Mouse (Mus musculus) midbrain, embryonic 14.5 days (tissue): ENCODE results near the gene Scn2a. TPM values are rescaled to one million over a fixed set of nuclear protein-coding genes. Genes with fewer than 3 reads are reported as not detected.

ENCODE experiments used
- ATAC-seq: fragments of 200-750 bp; cut with Nextera tagmentation; 2 replicates; pipeline ENCODE4 v1.8.0; 2017; ENCODE audit warnings: moderate number of reproducible peaks, moderate library complexity; ENCODE audit not compliant: low FRiP score, low TSS enrichment
- DNase-seq: peaks from one replicate; pipeline ENCODE4 v3.0.0-alpha.2; 2015
- H3K27ac ChIP-seq: fragments of 300-500 bp; sonication (generic); replicated peaks from 2 replicates; pipeline ENCODE4 v1.5.1; 2014; ENCODE audit warnings: mild to moderate bottlenecking, low read depth, low read length, moderate library complexity
- H3K27me3 ChIP-seq: fragments of 300-500 bp; sonication (generic); 2 replicates; pipeline ENCODE4 v1.6.1; 2014; ENCODE audit warnings: low read length, control low read depth, mixed read lengths; ENCODE audit not compliant: control insufficient read depth, insufficient read depth
- H3K36me3 ChIP-seq: fragments of 300-500 bp; sonication (generic); 2 replicates; pipeline ENCODE4 v1.6.1; 2014; ENCODE audit warnings: low read length, control low read depth; ENCODE audit not compliant: control insufficient read depth, insufficient read depth
- H3K4me1 ChIP-seq: fragments of 300-500 bp; sonication (generic); 2 replicates; pipeline ENCODE4 v1.6.1; 2014; ENCODE audit warnings: mild to moderate bottlenecking, antibody characterized with exemption, low read length, control low read depth; ENCODE audit not compliant: control insufficient read depth, insufficient read depth
- H3K4me2 ChIP-seq: fragments of 300-500 bp; sonication (generic); 2 replicates; pipeline ENCODE4 v1.6.1; 2014; ENCODE audit warnings: mild to moderate bottlenecking, low read length, moderate library complexity
- H3K4me3 ChIP-seq: fragments of 300-500 bp; sonication (generic); replicated peaks from 2 replicates; pipeline ENCODE4 v1.5.1; 2014; ENCODE audit warnings: low read depth, low read length
- H3K9ac ChIP-seq: fragments of 300-500 bp; sonication (generic); replicated peaks from 2 replicates; pipeline ENCODE4 v1.6.1; 2014; ENCODE audit warnings: mild to moderate bottlenecking, low read length, moderate library complexity
- H3K9me3 ChIP-seq: fragments of 300-500 bp; sonication (generic); 2 replicates; pipeline ENCODE4 v1.6.1; 2016; ENCODE audit warnings: low read length, control low read depth, mixed read lengths; ENCODE audit not compliant: control insufficient read depth
- WGBS: fragments of 180-500 bp; shearing (Covaris S2); extraction: QIAGEN DNeasy Blood & Tissue Kit; methylation state at CpG from one replicate; pipeline ENCODE4 v1.1.7; 2014; 5-methylcytosine and 5-hydroxymethylcytosine counted together
- polyA plus RNA-seq: library from polyadenylated mRNA; unstranded; fragments of >200 nt; fragmentation: Nextera tagmentation; extraction: Ambion mirVana; gene quantifications from 2 replicates; pipeline ENCODE4 v1.2.1, GENCODE M21; 2014

The Scn2a gene
- polyA plus RNA-seq, 1 experiment from 2014 or later: 47.4 TPM

- ATAC-seq (no peak), DNase-seq (no peak)
- Histone ChIP-seq H3K4me3 (no peak overlapping the region), H3K27me3 (no peaks in the 10 kb centered on the region), H3K9me3 (no peaks in the 10 kb centered on the region), H3K4me2 (no peak overlapping the region), H3K4me1 (no peaks in the 10 kb centered on the region), H3K27ac (no peak overlapping the region), H3K36me3 (no peaks in the 10 kb centered on the region), H3K9ac (no peak overlapping the region)
- 75% methylated on average over 8 of the region's 8 CpGs for WGBS
Observed at GRCm38 (mm10) chr2:65658430-65658829, 37.9 kb downstream of the Scn2a start.

DNA sequence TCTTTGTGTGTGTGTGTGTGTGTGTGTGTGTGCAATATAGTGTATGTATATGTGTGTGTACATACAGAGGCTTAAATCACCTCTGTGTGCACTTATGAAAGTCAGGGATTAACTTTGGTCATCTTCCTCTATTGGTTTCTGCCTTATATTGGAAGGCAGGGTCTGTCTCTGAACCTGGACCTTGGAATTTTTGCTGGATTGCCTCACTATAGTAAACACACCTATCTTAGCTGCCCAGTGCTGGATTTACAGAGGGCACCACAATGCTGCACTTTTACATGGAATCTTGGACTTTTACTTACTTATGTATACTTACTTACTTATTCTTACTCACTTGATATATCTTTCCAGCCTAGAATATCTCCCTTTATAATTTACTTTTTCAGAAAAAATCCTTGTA is 43.3 kb downstream of the Scn2a start:
- H3K9ac ChIP-seq: no peak overlapping the region
- no peak for DNase-seq
- no peaks in the 10 kb centered on the region for H3K27me3 ChIP-seq
- no peak overlapping the region for H3K4me2 ChIP-seq
- no peak overlapping the region for H3K27ac ChIP-seq
- no peaks in the 10 kb centered on the region for H3K36me3 ChIP-seq
- no peaks in the 10 kb centered on the region for H3K9me3 ChIP-seq
- no peaks in the 10 kb centered on the region for H3K4me1 ChIP-seq
- no peak overlapping the region for H3K4me3 ChIP-seq
- ATAC-seq: no peak

DNA sequence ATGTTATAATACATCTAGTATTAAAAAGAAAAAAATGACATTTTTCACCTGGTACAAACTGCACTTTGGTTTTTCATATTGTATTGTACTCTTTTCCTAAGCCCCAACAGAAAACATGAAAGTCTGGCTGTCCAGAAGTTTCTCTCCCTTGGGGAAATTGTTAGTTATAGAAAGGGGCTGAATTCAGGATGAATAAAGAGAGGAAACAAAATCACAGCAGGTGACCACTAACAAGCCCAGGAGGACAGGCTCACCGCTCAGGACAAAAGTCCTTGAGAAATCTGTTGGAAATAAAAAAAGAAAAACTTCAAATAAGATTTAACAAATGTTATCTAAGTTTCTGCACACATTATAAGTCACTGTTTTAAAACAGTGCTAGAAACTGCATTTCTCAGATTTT is 43.9 kb downstream of the Scn2a start:
- no peak overlapping the region for H3K27ac ChIP-seq
- no peak for ATAC-seq
- WGBS: 13% methylated on average over 1 of the region's 1 CpGs
- H3K36me3 ChIP-seq: no peaks in the 10 kb centered on the region
- H3K4me1 ChIP-seq: no peaks in the 10 kb centered on the region
- no peak overlapping the region for H3K4me2 ChIP-seq
- no peaks in the 10 kb centered on the region for H3K27me3 ChIP-seq
- no peaks in the 10 kb centered on the region for H3K9me3 ChIP-seq
- no peak for DNase-seq
- H3K4me3 ChIP-seq: no peak overlapping the region
- no peak overlapping the region for H3K9ac ChIP-seq

DNA sequence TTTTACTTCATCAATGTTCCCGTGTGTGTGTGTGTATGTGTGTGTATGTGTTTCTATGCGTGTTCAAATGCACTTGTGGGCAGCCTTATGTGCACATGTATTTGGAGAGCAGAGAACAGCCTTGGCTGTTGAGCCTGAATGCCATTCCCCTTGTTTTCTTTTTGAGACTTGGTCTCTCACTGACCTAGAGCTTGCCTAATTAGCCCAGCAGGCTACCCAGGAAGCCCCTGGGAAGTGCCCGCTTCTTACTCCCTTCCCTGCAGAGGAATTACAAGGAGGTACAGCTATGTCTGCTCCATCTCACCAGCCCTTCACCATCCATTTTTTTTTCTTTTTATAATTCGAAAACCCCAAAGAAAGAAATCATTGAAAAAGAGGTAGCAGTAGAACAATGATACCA is 44.6 kb downstream of the Scn2a start:
- H3K9me3 ChIP-seq: no peaks in the 10 kb centered on the region
- no peaks in the 10 kb centered on the region for H3K36me3 ChIP-seq
- H3K4me2 ChIP-seq: no peak overlapping the region
- H3K27ac ChIP-seq: no peak overlapping the region
- H3K9ac ChIP-seq: no peak overlapping the region
- peaks cover 3% of the 10 kb centered on the region for H3K4me1 ChIP-seq
- H3K4me3 ChIP-seq: no peak overlapping the region
- whole genome bisulfite sequencing: 25% methylated on average over 4 of the region's 4 CpGs
- ATAC-seq (no peak), DNase-seq (no peak)
- H3K27me3 ChIP-seq: no peaks in the 10 kb centered on the region

DNA sequence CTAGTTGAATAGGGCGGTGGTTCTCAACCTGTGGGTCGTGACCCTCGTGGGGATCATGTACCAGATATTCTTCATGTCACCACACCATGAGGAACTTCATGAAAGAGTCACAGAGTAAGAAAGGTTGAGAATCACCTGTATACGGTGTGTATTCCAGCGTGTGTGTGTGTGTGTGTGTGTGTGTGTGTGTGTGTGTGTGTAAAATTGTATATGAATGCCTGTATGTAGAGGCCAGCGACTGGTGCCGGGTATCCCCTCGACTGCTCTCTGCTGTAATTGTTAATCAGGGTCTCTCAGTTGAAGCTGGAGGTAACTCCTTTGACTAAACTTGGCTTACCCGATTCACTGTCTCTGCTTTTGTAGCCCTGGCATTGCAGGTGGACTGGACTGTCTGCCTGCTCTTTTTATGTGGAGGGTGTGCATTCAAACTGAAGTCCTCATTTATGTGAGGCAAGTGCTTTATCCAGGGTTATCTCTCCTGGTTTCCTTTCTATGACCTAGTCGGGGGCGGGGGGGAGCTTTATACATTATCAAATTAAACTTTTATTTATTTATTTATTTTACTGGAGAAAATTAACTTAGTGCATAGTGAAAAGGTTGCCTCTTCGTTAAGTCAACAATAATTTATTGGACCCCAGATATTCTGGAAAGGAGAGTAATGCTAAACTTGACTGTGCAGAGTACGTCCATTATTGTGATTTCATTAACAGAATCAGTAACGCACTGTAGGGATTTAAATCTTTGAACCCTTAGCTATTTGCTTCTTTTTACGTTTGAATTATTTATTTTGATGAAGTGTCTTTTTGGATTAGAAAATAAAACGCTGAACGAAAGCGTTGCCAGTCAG is 47.2 kb downstream of the Scn2a start:
- Histone ChIP-seq H3K27ac (0 out of 2 replicates have a peak overlapping the region, but pooled peaks have one; percentile 38), H3K27me3 (no peaks in the 10 kb centered on the region), H3K36me3 (no peaks in the 10 kb centered on the region), H3K9ac (no peak overlapping the region; the same call in 1 of the 2 replicates), H3K4me3 (peak overlapping the region; percentile 46), H3K9me3 (no peaks in the 10 kb centered on the region), H3K4me2 (peak overlapping the region; percentile 67), H3K4me1 (peaks cover 9% of the 10 kb centered on the region)
- WGBS: 53% methylated on average over 18 of the region's 18 CpGs
- DNase-seq: peak; percentile 19
- ATAC-seq: peak; percentile 47

DNA sequence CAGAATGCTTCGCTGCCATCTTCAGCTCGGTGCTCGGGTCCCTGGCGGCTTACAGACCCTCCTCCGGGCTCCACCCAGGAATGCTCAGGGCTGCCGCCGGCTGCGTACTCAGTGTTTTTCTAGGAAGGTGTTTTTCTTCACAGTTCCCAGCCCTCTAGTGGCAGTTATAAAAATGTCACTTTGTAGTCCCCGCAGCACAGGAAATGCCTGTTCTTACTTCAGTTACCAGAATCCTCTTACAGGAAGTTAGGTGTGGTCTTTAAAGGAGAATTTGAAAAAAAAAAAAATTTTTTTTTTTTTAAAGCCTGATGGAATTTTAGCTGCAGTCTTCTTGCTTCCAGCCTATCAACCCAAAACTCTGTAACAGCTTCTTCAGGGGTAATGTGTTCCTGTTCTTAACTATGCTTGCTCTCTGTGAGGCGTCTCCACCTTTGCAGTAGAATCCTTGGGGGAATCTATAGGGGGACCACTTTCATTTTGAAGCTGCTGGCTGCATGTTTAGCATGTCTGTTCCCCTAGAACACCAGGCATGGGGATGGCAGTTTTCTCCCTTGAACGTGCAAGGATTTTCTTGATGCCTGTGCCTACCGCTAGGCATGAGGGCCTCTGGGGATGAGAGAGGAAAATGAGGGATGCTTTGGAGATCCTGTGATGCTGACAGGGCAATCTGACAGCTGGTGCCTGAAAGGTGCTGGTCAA is 48.0 kb downstream of the Scn2a start:
- no peaks in the 10 kb centered on the region for H3K36me3 ChIP-seq
- peak overlapping the region; percentile 46 for H3K4me3 ChIP-seq
- H3K9me3 ChIP-seq: no peaks in the 10 kb centered on the region
- no peaks in the 10 kb centered on the region for H3K27me3 ChIP-seq
- H3K27ac ChIP-seq: peak overlapping the region; percentile 80
- peak overlapping the region; percentile 67 for H3K9ac ChIP-seq
- H3K4me1 ChIP-seq: peaks cover 9% of the 10 kb centered on the region
- DNase-seq (peak; percentile 96), ATAC-seq (peak; percentile 96)
- H3K4me2 ChIP-seq: peak overlapping the region; percentile 67
- WGBS: 10% methylated on average over 12 of the region's 12 CpGs

GRCm38 (mm10) chr2:65669561-65669960 is 49.0 kb downstream of the Scn2a start:
- H3K36me3 ChIP-seq: no peaks in the 10 kb centered on the region
- 81% methylated on average over 8 of the region's 8 CpGs for WGBS
- peaks cover 9% of the 10 kb centered on the region for H3K4me1 ChIP-seq
- DNase-seq (no peak), ATAC-seq (no peak)
- H3K27me3 ChIP-seq: no peaks in the 10 kb centered on the region
- peak overlapping the region; percentile 67 for H3K4me2 ChIP-seq
- no peak overlapping the region for H3K27ac ChIP-seq
- 0 out of 2 replicates have a peak overlapping the region, but pooled peaks have one; percentile 67 for H3K9ac ChIP-seq
- no peaks in the 10 kb centered on the region for H3K9me3 ChIP-seq
- peak overlapping the region; percentile 46 for H3K4me3 ChIP-seq

DNA sequence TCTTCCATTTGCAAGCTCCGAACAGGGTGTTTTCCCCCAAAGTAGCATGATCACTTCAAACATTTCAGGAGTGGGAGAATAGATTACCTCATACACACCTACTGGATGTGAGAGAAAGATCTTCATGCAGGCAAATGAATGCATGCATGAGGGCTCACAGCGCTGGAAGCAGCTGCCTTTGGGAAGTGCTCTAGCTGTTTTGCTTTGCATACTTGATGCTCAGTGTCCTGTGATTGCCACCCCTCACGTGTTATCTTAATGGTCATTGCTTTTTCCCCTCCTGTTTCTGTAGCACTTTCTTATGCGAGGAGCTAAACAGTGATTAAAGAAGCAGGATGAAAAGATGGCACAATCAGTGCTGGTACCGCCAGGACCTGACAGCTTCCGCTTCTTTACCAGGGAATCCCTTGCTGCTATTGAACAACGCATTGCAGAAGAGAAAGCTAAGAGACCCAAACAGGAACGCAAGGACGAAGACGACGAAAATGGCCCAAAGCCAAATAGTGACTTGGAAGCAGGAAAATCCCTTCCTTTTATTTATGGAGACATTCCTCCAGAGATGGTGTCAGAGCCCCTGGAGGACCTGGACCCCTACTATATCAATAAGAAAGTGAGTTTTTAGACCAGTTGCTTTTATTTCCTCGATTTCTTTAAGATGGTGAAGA is 49.7 kb downstream of the Scn2a start:
- peak; percentile 39 for DNase-seq
- Histone ChIP-seq H3K36me3 (no peaks in the 10 kb centered on the region), H3K4me3 (no peak overlapping the region)

More for the DNA sequence above, 49.7 kb downstream of the Scn2a start:
- Histone ChIP-seq H3K9ac (0 out of 2 replicates have a peak overlapping the region, but pooled peaks have one; percentile 13), H3K27ac (no peak overlapping the region), H3K9me3 (no peaks in the 10 kb centered on the region), H3K4me1 (peaks cover 9% of the 10 kb centered on the region), H3K4me2 (peak overlapping the region; percentile 67), H3K27me3 (no peaks in the 10 kb centered on the region)
- WGBS: 53% methylated on average over 12 of the region's 12 CpGs
- no peak for ATAC-seq
